ENCODE assay signal across 18 mouse cellular contexts in genomic region chr11:29968874-29969273, GRCm38 (mm10). TPM values are rescaled to one million over a fixed set of nuclear protein-coding genes. Genes with fewer than 3 reads are reported as not detected.
DNase-seq lines count a peak whose midpoint lies in the region; ATAC-seq and TF ChIP-seq lines count a peak whose summit lies in the region.
"Had no signal": no experiment of that assay in that cellular context is flagged by ENCODE, and none has a peak within 500 bp of the region (broad histone marks: within the 10 kb centered on the region; RNA-seq: fewer than 3 reads in every experiment).

No protein-coding gene starts in this region.

- no peak overlapping the region for H3K27ac ChIP-seq in midbrain, postnatal 0 days (ENCODE audit: low read depth, low read length)
- no peak overlapping the region for H3K27ac ChIP-seq in midbrain, embryonic 10.5 days (replicated peaks)
- H3K27ac ChIP-seq: embryonic facial prominence, embryonic 10.5 days; embryonic facial prominence, embryonic 12.5 days; forebrain, embryonic 13.5 days had no signal

- no peak for TF ChIP-seq CTCF in midbrain, postnatal 0 days (IDR thresholded peaks at IDR 0.05)
- no peak for TF ChIP-seq CTCF in brain, embryonic 14.5 days (IDR thresholded peaks at IDR 0.05; ENCODE audit: borderline replicate concordance, extremely low read depth, insufficient read depth, insufficient read length)

- H3K9ac ChIP-seq in midbrain, postnatal 0 days (replicated peaks; ENCODE audit: low read length, poor library complexity, severe bottlenecking) = no peak overlapping the region
- H3K9ac ChIP-seq: embryonic facial prominence, embryonic 12.5 days; forebrain, embryonic 13.5 days had no signal

- no peaks in the 10 kb centered on the region for H3K9me3 ChIP-seq in midbrain, postnatal 0 days (ENCODE audit: low read length)
- no peaks in the 10 kb centered on the region for H3K9me3 ChIP-seq in midbrain, embryonic 10.5 days (replicated peaks)
- H3K9me3 ChIP-seq: embryonic facial prominence, embryonic 10.5 days; embryonic facial prominence, embryonic 12.5 days; forebrain, embryonic 13.5 days had no signal

- no peak for TF ChIP-seq POLR2A in brain, embryonic 14.5 days (IDR thresholded peaks at IDR 0.05; ENCODE audit: borderline replicate concordance, extremely low read depth, insufficient read depth, insufficient read length, poor library complexity, severe bottlenecking)

- H3K4me1 ChIP-seq in midbrain, postnatal 0 days (ENCODE audit: insufficient read depth, low read length) = no peaks in the 10 kb centered on the region
- no peaks in the 10 kb centered on the region for H3K4me1 ChIP-seq in midbrain, embryonic 10.5 days
- H3K4me1 ChIP-seq: embryonic facial prominence, embryonic 10.5 days; embryonic facial prominence, embryonic 12.5 days; forebrain, embryonic 13.5 days had no signal

- peak; percentile 12 for DNase-seq in midbrain, postnatal 0 days (ENCODE audit: low spot score)
- DNase-seq in midbrain, embryonic 10.5 days (ENCODE audit: low spot score) = no peak
- peak; percentile 10 for DNase-seq in brain, embryonic 14.5 days (ENCODE audit: low read depth)
- DNase-seq in retina, postnatal 1 day = peak; percentile 82
- no peak for DNase-seq in adrenal gland, adult 2 months
- no peak for DNase-seq in urinary bladder, postnatal 14 days (ENCODE audit: low spot score)
- DNase-seq: adrenal gland, postnatal 10 days; adrenal gland, postnatal 25 days; cerebellum, adult 18-20 months; cerebellum, adult 8-10 months; cerebellum, adult 9-11 months; cerebellum, postnatal 14 days had no signal

- H3K4me2 ChIP-seq in midbrain, postnatal 0 days (ENCODE audit: low read depth, low read length, poor library complexity, severe bottlenecking) = no peak overlapping the region
- H3K4me2 ChIP-seq: embryonic facial prominence, embryonic 12.5 days; forebrain, embryonic 13.5 days had no signal

- 67% methylated on average over 1 of the region's 1 CpGs for WGBS in midbrain, postnatal 0 days
- WGBS in midbrain, embryonic 10.5 days = 90% methylated on average over 1 of the region's 1 CpGs

- no peaks in the 10 kb centered on the region for H3K36me3 ChIP-seq in midbrain, postnatal 0 days (ENCODE audit: insufficient read depth, low read length)
- H3K36me3 ChIP-seq in midbrain, embryonic 10.5 days = no peaks in the 10 kb centered on the region
- H3K36me3 ChIP-seq: embryonic facial prominence, embryonic 10.5 days; embryonic facial prominence, embryonic 12.5 days had no signal

- no peak overlapping the region for H3K4me3 ChIP-seq in midbrain, postnatal 0 days (ENCODE audit: low read depth, low read length)
- H3K4me3 ChIP-seq in midbrain, embryonic 10.5 days = no peak overlapping the region
- H3K4me3 ChIP-seq: embryonic facial prominence, embryonic 10.5 days; embryonic facial prominence, embryonic 12.5 days; forebrain, embryonic 13.5 days had no signal

- ATAC-seq in midbrain, postnatal 0 days (ENCODE audit: low FRiP score) = no peak
- ATAC-seq: activated CD4-positive, CD25-positive, alpha-beta regulatory T cell, adult 4 months; forebrain, embryonic 13.5 days; forebrain, embryonic 16.5 days; Patski had no signal

- H3K27me3 ChIP-seq in midbrain, postnatal 0 days (ENCODE audit: insufficient read depth, low read length) = no peaks in the 10 kb centered on the region
- no peaks in the 10 kb centered on the region for H3K27me3 ChIP-seq in midbrain, embryonic 10.5 days (ENCODE audit: low read depth, poor library complexity, severe bottlenecking)
- H3K27me3 ChIP-seq: embryonic facial prominence, embryonic 12.5 days; forebrain, embryonic 13.5 days; Patski had no signal

RNA-seq across cellular contexts. Expression of gene Eml6, which starts 57.0 kb away (rescaled TPM):
- 20.1 and 20.2 TPM in 2 replicates for total RNA-seq in midbrain, postnatal 0 days (2014; rRNA removed)
- polyA plus RNA-seq in midbrain, postnatal 0 days (2015; fragmentation: Nextera tagmentation; extraction: Ambion mirVana) = 3.7 and 4.8 TPM in 2 replicates
- polyA plus RNA-seq in midbrain, embryonic 10.5 days (2016; fragmentation: Nextera tagmentation; extraction: Ambion mirVana) = 0.48 and 0.89 TPM in 2 replicates
- 11.5 and 17.1 TPM in 2 replicates for polyA plus RNA-seq in brain, embryonic 14.5 days (2012; rRNA removed)
- 1 to 10 TPM; 2.5 to 3.9 TPM for total RNA-seq in adrenal gland, adult 2 months (2021)
- polyA plus RNA-seq in adrenal gland, adult 2 months (2012; rRNA removed) = 0.96 and 2.0 TPM in 2 replicates

Comparison
In these comparisons a context has a peak if more than half of its experiments do, and no peak if none do; other contexts are left out.
1. DNase-seq: peak in midbrain, postnatal 0 days (single experiment), brain, embryonic 14.5 days (single experiment) and retina, postnatal 1 day (single experiment); none in midbrain, embryonic 10.5 days (single experiment), adrenal gland, adult 2 months (single experiment) and urinary bladder, postnatal 14 days (single experiment).